Mouse (Mus musculus) adrenal gland, adult 8-10 months (tissue): ENCODE results near the gene Clhc1. TPM values are rescaled to one million over a fixed set of nuclear protein-coding genes. Genes with fewer than 3 reads are reported as not detected.
A peak's percentile ranks its signal among the peaks of the same experiment; 100 is the strongest.
"Not testable (repeated sequence)": the region's sequence is repeated elsewhere in the genome, so short reads cannot be mapped to it uniquely, and the experiment has no call there.

ENCODE experiments used
- DNase-seq: peaks from one replicate; pipeline ENCODE4 v3.0.0; 2022
- total RNA-seq, 4 experiments: library from RNA; stranded (reverse); gene quantifications; 2 replicates each; pipeline ENCODE4 v1.2.4; 2022

The Clhc1 gene
- total RNA-seq, result under 1 TPM; 0.18 to 0.51 (median 0.21) TPM

DNA sequence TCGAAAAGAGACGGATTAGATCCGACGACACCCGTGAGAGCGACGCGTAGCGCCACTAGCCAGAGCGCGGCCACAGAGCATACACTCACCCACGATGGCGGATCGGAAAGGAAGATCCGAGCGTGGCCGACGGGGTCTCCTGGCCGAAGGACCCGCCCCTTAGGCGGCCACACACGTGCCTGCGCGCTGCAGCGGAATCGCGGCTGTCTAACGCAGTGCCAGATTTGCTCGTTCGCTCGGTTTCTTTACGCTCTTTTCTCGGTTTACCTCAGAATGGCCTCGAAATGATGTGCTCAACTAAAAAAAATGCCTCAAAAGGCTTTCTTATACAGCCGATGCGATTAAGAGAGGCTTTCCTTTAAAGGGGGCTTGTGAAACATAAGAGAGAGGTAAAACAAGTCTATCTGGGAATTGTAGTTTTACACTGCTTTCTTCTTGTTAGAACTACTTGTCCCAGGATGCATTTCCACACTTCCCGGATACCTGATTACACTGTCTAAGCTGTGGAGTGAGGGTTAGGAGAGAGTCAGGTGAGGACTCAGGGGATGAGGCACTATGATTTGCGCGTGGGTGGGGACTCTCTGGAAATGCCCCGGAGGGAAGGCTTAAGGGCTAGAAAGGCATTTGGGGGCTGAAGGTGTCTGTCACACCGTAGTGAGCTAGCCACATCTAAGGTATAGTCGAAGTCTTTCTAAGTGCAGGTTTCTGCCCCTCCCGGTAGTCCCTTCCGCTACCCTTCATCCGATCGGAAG lies at the start of gene Clhc1, which contains the start of gene Rps27a:
Gene Clhc1 (plus strand): TSS at position 199 of the 752 bp plus-strand sequence.
Gene Rps27a (minus strand): TSS at position 358 of the 752 bp plus-strand sequence.
- peak; percentile 85 for DNase-seq

DNA sequence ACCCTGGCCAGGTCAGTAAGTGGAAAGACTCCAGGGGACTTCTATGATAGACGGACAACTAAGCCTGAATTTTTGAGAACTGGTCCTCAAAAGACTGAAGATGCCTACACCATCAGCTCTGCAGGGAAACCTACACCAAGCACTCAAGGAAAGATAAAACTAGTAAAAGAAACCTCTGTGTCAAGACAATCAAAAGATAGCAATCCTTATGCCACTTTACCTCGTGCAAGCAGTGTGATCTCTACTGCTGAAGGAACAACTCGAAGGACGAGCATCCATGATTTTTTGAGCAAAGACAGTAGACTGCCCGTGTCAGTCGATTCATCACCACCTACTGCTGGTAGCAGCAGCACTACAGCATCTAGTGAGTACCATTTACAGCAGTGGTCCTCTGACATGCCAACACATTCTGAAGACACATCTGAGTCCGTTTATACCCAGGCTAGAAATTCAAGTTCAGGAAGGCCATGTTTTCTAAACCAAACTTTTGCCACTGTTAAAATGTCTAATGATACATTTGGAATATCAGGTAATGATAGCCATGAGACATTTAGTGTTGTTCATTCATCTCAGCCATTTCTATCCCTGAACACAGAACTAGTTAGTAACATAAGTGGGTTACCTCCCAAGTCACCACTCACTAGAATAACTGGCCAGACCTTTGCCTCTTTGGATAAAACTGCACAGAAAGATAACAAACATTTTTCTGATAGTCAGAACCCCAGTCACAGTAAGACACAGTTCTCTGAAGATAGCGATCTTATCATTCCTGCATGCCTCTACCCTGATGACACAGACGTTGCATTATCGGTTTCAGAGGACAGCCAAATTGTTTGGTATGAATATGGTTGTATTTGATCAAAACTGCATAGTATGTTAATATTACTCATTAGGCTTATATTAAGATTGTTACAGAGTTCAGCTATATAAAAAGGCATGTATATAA lies 43.5 kb upstream of the Clhc1 start:
- no peak for DNase-seq

GRCm38 (mm10) chr11:29504899-29505625 lies 42.7 kb upstream of the Clhc1 start:
- DNase-seq, result no peak

GRCm38 (mm10) chr11:29509421-29509820 lies 38.3 kb upstream of the Clhc1 start:
- DNase-seq, result no peak

- no peak for DNase-seq
Measured at GRCm38 (mm10) chr11:29512818-29513535, 34.8 kb upstream of the Clhc1 start.

DNA sequence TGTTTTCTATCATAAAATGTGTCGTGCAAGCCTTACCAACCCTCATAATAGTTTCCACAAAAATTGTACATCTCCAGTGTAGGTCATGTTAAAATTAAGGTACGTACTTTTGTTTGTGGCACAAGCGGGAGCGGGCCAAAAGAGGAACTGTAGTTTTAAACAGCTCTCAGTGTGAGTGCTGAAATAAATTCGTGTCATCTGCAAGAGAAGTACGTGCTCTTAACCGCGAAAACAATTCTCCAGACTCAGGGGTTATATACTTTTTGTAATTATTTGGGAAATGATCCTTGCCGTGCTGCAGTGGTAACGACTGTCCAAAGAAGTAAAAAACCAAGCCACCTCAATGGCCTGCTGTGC lies 33.4 kb upstream of the Clhc1 start:
- no peak for DNase-seq

DNA sequence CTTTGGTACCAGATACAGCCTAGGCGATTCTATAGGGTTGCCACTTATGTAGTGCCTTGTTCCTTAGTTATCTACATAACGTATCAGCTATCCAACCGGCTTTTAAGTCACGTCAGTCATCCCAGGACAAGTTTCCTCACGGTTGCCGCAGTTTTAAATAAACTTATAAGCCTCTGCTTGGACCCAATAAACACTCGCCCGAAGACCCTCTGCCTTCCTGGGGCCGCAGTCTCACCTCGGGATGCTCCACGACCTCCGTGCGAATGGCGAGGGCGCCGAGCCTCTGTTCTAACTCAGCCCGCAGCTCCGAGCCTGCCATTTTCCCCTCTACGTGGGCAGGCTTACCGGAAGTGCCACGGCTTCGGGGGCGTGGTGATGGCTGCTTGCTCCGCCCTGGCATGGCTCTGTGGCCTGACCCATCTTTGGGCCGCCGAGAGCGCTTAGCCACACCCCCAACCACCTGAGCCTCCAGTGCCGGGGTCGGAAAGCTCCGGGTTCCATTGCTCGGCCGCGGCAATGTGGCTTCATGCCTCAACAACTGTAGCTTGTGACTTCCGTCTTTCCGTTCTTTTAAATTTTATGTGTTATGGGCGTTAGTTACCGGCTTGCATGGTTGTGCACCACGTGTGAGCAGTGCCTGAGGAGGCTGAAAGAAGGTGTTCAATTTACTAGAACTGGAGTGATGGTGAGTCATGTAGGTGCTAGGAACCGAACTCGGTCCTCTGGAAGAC lies 32.9 kb upstream of the Clhc1 start, which contains the start of gene Prorsd1:
Gene Prorsd1 (minus strand): TSS at position 352 of the 731 bp plus-strand sequence.
- peak; percentile 88 for DNase-seq

DNA sequence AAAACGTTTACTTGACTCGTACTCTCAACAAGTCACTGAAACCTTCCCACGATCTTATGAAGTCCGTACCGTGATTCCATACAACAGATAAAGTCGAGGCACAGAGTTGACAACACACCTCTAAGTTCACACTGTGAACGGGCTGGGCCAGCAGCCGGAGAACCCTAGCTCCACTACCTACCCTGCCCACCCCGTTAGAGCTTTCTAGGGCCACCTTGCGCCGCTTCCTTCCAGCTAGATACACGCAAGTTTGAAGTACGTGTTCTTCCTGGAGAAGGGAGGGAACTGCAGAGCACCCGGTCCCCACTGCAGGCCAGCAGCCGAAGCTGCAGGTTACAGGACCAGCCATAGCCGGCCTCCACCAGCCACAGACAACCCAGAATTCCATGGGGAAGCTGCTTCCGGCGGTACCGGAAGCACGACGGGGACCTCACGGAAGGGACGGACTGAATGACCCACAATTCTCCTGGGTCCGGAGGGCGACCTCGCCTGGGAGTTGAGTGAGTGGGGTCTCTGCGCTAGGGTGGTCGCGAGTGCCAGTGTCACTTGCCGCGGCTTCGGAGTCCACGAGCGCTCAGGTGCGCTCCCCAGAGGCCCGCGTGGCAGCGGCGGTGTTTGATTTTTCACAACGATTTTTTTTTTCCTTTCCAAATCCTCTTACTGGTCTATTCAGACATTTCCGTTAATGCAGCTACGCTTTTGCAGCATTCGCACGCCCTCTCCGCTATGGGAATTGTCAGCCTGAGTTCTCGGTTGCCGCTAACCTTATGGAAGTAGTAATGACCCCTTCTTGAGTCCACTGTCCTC lies 21.6 kb upstream of the Clhc1 start, which contains the start of gene Mtif2:
Gene Mtif2 (plus strand): TSS at position 421 of the 807 bp plus-strand sequence.
- peak; percentile 68 for DNase-seq

DNA sequence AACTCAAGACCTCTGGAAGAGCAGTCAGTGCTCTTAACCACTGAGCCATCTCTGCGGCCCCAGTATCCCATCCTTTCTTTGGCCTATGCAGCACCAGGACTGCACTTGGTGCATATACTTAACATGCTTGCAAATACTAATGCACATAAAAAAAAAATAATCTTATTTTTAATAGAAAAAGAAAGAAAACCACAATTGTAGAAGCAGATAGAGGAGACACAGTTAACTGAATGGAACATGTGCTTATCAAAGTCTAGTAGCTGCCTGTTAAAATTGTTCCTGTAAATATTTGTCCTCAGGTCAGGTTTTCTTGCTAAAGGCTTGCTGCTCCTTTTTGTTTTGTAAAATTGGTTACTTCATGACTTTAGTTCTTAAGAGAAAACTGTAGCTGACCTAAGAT lies 9.5 kb upstream of the Clhc1 start:
- no peak for DNase-seq

- no peak for DNase-seq
Measured at GRCm38 (mm10) chr11:29544225-29544945, 3.4 kb upstream of the Clhc1 start.

DNA sequence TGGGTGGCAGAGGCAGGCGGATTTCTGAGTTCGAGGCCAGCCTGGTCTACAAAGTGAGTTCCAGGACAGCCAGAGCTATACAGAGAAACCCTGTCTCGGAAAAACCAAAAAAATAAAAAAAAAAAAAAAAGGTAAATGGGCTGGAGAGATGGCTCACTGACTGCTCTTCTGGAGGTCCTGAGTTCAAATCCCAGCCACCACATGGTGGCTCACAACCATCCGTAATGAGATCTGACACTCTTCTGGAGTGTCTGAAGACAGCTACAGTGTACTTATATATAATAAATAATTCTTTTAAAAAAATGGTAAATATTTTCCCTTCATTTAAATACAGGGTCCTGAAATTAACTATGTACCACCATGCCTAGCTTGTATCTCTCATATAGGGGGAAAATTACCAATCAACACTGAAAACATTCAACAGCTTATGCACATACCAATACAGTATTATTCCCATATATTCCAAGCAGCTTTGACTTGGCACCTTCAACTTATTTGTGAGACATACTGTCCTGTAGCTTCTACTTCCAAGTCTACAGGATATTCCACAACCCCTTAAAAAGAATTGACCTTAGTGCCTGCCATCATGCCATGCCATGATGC lies 2.5 kb upstream of the Clhc1 start:
- not testable (repeated sequence) for DNase-seq

DNA sequence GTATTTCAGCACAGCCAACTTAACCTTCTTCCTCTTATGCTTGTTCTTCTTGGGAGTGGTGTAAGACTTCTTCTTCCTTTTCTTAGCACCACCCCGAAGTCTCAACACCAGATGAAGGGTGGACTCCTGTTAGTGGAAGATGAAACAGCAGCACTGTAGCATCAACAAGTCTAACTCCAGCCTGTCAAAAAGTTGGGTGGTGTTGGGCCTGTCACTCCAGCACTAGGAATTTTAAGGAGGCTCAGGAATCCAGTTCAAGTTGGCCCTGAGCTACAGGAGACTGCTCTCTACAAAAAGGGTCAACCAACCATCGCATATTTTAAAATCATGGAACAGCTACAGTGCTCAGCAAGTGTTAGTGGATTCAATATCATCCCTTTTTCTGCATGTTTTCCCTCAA lies 1.5 kb upstream of the Clhc1 start:
- DNase-seq, result not testable (repeated sequence)

DNA sequence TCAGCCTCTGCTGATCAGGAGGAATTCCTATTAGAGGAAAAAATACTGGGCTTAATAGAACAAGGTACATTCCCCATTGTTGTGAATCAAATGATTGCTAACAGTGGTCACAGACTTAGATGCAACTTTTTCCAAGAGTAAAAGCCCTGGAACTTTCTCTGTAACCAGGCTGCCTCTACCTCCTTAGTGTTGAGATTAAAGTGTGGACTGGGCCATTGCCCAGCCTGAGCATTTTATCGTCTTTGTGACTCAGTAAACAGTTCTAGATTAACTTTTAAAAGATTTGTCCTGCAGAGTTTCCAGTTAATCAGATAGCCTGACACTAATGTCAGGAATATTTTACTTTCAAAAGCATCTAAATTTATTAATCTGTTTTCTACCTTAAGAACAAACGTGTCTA lies 988 bp upstream of the Clhc1 start:
- no peak for DNase-seq

GRCm38 (mm10) chr11:29547249-29547751 lies 450 bp upstream of the Clhc1 start:
- no peak for DNase-seq

- no peak for DNase-seq
Measured at GRCm38 (mm10) chr11:29548504-29549424, 1.0 kb downstream of the Clhc1 start.

GRCm38 (mm10) chr11:29549425-29549778 lies 1.7 kb downstream of the Clhc1 start:
- DNase-seq, result no peak

DNA sequence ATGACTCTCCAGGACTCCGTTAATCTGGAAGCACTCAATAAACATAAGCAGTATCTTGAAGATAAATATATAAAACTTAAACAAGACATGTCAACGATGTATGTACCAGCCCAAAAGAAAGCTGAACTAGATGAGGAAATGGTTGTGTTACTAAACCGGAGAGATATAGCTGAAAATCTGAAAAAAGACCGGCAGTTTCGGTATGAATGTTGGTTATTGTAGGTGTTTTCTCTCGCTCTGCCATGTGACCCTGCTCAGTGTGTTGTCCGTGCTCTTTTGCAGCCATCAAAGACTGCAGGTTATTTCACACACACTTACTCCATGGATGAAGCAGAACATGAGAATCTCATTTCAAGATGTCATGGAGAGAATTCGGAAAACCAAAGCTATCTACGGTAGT lies 12.7 kb downstream of the Clhc1 start:
- no peak for DNase-seq

DNA sequence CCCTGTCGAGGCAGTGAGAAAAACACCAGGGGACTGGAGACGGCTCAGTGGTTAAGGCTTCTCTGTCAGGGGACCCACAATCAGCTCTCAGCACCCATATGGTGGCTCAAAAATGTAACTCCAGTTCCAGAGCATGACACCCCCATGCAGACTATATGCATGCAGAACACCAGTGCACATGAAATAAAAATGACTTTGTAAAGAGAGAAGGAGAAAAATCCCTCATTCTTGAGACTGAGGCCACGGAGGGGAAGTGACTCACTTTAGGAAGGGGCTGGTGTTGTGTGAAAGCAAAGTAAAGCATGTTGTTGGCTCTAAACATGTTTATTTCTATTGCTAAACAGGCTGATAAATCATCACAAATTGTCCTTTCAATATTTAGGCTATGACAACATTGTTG lies 13.2 kb downstream of the Clhc1 start:
- no peak for DNase-seq
